Mouse (Mus musculus): ENCODE results near the gene Insig2. TPM values are rescaled to one million over a fixed set of nuclear protein-coding genes. Genes with fewer than 3 reads are reported as not detected.

The Insig2 gene
- total RNA-seq, 2 experiments from 2014 or later, result 58.1 to 65.9 TPM

Other genes starting within 250 kb of the Insig2 start
- 10 to 100 TPM; 14.0 to 14.5 TPM for gene Ccdc93, start 98.5 kb upstream of the Insig2 start, total RNA-seq (2021)
- gene Htr5b, start 195.9 kb upstream of the Insig2 start, total RNA-seq (2021), result not detected
- gene Ddx18, start 235.4 kb upstream of the Insig2 start, total RNA-seq (2021), result 10 to 100 TPM; 14.6 to 16.2 TPM